Mouse (Mus musculus) midbrain, embryonic 13.5 days (tissue): ENCODE data around the gene Mapk12. TPM values are rescaled to one million over a fixed set of nuclear protein-coding genes. Genes with fewer than 3 reads are reported as not detected.

Experiments
- ATAC-seq: fragments of 200-750 bp; cut with Nextera tagmentation; 2 replicates; pipeline ENCODE4 v1.8.0; 2017; ENCODE audit warnings: mild to moderate bottlenecking, moderate TSS enrichment, moderate library complexity
- H3K27ac ChIP-seq: fragments of 300-500 bp; sonication (generic); 2 replicates; pipeline ENCODE4 v1.5.1; 2015; ENCODE audit warnings: inconsistent platforms, mild to moderate bottlenecking, moderate library complexity
- H3K27me3 ChIP-seq: fragments of 300-500 bp; sonication (generic); 2 replicates; pipeline ENCODE4 v1.6.1; 2015; ENCODE audit warnings: mild to moderate bottlenecking, inconsistent platforms
- H3K36me3 ChIP-seq: fragments of 300-500 bp; sonication (generic); 2 replicates; pipeline ENCODE4 v1.6.1; 2015; ENCODE audit warnings: mild to moderate bottlenecking, inconsistent platforms
- H3K4me1 ChIP-seq: fragments of 300-500 bp; sonication (generic); replicated peaks from 2 replicates; pipeline ENCODE4 v1.6.1; 2015; ENCODE audit warnings: inconsistent platforms
- H3K4me2 ChIP-seq: fragments of 300-500 bp; sonication (generic); replicated peaks from 2 replicates; pipeline ENCODE4 v1.6.1; 2015; ENCODE audit warnings: moderate library complexity, mild to moderate bottlenecking, inconsistent platforms
- H3K4me3 ChIP-seq: fragments of 300-500 bp; sonication (generic); replicated peaks from 2 replicates; pipeline ENCODE4 v1.5.1; 2015; ENCODE audit warnings: mild to moderate bottlenecking, inconsistent platforms
- H3K9ac ChIP-seq: fragments of 300-500 bp; sonication (generic); replicated peaks from 2 replicates; pipeline ENCODE4 v1.6.1; 2015; ENCODE audit warnings: mild to moderate bottlenecking, inconsistent platforms
- H3K9me3 ChIP-seq: fragments of 300-500 bp; sonication (generic); 2 replicates; pipeline ENCODE4 v1.6.1; 2016; ENCODE audit warnings: mild to moderate bottlenecking, inconsistent platforms
- WGBS: fragments of 180-500 bp; shearing (Covaris S2); methylation state at CpG from one replicate; pipeline ENCODE4 v1.1.7; 2015; 5-methylcytosine and 5-hydroxymethylcytosine counted together
- microRNA-seq: library from miRNA; unstranded; fragments of <30 nt; microRNA quantifications from one replicate; pipeline ENCODE4, GENCODE M21; 2016
- polyA plus RNA-seq: library from polyadenylated mRNA; unstranded; fragments of >200 nt; fragmentation: Nextera tagmentation; extraction: Ambion mirVana; gene quantifications from 2 replicates; pipeline ENCODE4 v1.2.1, GENCODE M21; 2015

The Mapk12 gene
- polyA plus RNA-seq, 1 experiment from 2014 or later: 8.2 TPM

GRCm38 (mm10) chr15:89083906-89084305 is 56.6 kb downstream of the Mapk12 start:
- Histone ChIP-seq H3K27ac (no peak overlapping the region), H3K4me3 (no peak overlapping the region), H3K27me3 (no peaks in the 10 kb centered on the region), H3K36me3 (peaks cover 68% of the 10 kb centered on the region), H3K4me1 (peaks cover 10% of the 10 kb centered on the region), H3K9ac (no peak overlapping the region), H3K9me3 (no peaks in the 10 kb centered on the region), H3K4me2 (no peak overlapping the region)
- no peak for ATAC-seq
- WGBS: 83% methylated on average over 1 of the region's 1 CpGs

Small RNA genes within 50 kb of the gene (microRNA-seq; reads per million reads assigned to microRNA genes)
- gene Mir6958: 3.9 reads per million, percentile 16 among the genes with 10 or more reads in this experiment
- gene Mir7118: not detected

Other genes starting within 250 kb of the Mapk12 start
- gene Ttll8, start 186.3 kb downstream of the Mapk12 start, polyA plus RNA-seq: not detected in 2 replicates
- gene Mlc1, start 161.7 kb downstream of the Mapk12 start, polyA plus RNA-seq: 5.7 and 8.1 TPM in 2 replicates
- not detected in 2 replicates for gene Mov10l1, start 157.8 kb downstream of the Mapk12 start, polyA plus RNA-seq
- gene Panx2, start 81.0 kb downstream of the Mapk12 start, polyA plus RNA-seq: 4.1 and 4.5 TPM in 2 replicates
- gene Trabd, start 65.6 kb downstream of the Mapk12 start, polyA plus RNA-seq: 36.8 and 40.7 TPM in 2 replicates
- gene Selenoo, start 51.6 kb downstream of the Mapk12 start, polyA plus RNA-seq: 20.2 and 23.9 TPM in 2 replicates
- gene Tubgcp6, start 17.6 kb downstream of the Mapk12 start, polyA plus RNA-seq: 17.4 and 19.9 TPM in 2 replicates
- gene Hdac10, start 12.0 kb downstream of the Mapk12 start, polyA plus RNA-seq: 25.0 and 26.0 TPM in 2 replicates
- gene Mapk11, start 8.9 kb upstream of the Mapk12 start, polyA plus RNA-seq: 39.8 and 44.2 TPM in 2 replicates
- gene Plxnb2, start 40.1 kb upstream of the Mapk12 start, polyA plus RNA-seq: 102 and 115 TPM in 2 replicates
- gene Dennd6b, start 55.8 kb upstream of the Mapk12 start, polyA plus RNA-seq: 84.0 and 85.3 TPM in 2 replicates
- 75.7 and 86.6 TPM in 2 replicates for gene Ppp6r2, start 70.8 kb upstream of the Mapk12 start, polyA plus RNA-seq
- gene Sbf1, start 174.6 kb upstream of the Mapk12 start, polyA plus RNA-seq: 80.6 and 88.7 TPM in 2 replicates
- not detected in 2 replicates for gene Adm2, start 182.0 kb upstream of the Mapk12 start, polyA plus RNA-seq
- not detected in 2 replicates for gene Miox, start 193.7 kb upstream of the Mapk12 start, polyA plus RNA-seq
- gene Lmf2, start 215.0 kb upstream of the Mapk12 start, polyA plus RNA-seq: 32.1 and 36.4 TPM in 2 replicates
- 121 and 130 TPM in 2 replicates for gene Ncaph2, start 215.0 kb upstream of the Mapk12 start, polyA plus RNA-seq
- 7.3 and 9.4 TPM in 2 replicates for gene Sco2, start 233.1 kb upstream of the Mapk12 start, polyA plus RNA-seq
- gene Tymp, start 236.3 kb upstream of the Mapk12 start, polyA plus RNA-seq: 2.3 and 2.4 TPM in 2 replicates
- gene Odf3b, start 238.6 kb upstream of the Mapk12 start, polyA plus RNA-seq: 1.3 TPM in 2 replicates
- not detected in 2 replicates for gene Klhdc7b, start 244.2 kb upstream of the Mapk12 start, polyA plus RNA-seq